Comparison of ENCODE assay signal across 8 mouse cellular contexts in the genomic region with DNA sequence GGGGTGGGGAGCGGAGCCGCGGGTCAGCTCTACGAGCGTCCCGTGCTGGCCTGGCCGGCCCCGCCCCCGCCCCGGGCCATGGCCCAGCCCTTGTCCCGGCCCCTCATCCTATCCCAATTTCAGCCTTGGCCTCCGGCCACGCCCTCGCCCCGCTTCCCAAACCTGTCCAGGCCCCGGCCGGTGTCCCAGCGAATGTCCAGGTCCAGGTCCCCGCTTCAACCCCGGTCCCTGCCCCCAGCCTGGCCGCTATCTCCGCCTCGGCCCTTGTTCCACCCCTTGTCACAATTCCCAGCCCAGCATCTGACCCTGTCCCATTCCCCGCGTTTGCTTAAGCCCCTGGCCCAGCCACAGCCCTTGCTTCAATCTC. TPM values are rescaled to one million over a fixed set of nuclear protein-coding genes. Genes with fewer than 3 reads are reported as not detected.
DNase-seq lines count a peak whose midpoint lies in the region; ATAC-seq and TF ChIP-seq lines count a peak whose summit lies in the region.

No protein-coding gene starts in this region.

- ATAC-seq in forebrain, postnatal 0 days, result peak; percentile 44
- ATAC-seq in hindbrain, postnatal 0 days, result no peak
- peak; percentile 81 for ATAC-seq in lung, embryonic 15.5 days (ENCODE audit: borderline replicate concordance, extremely low read depth, low FRiP score, low TSS enrichment)
- peak; percentile 42 for ATAC-seq in neural tube, embryonic 15.5 days (ENCODE audit: low FRiP score)

- intact Hi-C loops in left cerebral cortex, postnatal 4 days (cut with DNase I), result no loop called here
- intact Hi-C loops in left cerebral cortex, postnatal 36 days (cut with DNase I), result no loop called here

- H3K4me3 ChIP-seq in forebrain, postnatal 0 days (ENCODE audit: low read depth, low read length), result peak overlapping the region; percentile 77
- H3K4me3 ChIP-seq in hindbrain, postnatal 0 days (ENCODE audit: low read length), result peak overlapping the region; percentile 89
- H3K4me3 ChIP-seq in lung, embryonic 15.5 days, result peak overlapping the region; percentile 86
- peak overlapping the region; percentile 87 for H3K4me3 ChIP-seq in neural tube, embryonic 15.5 days (replicated peaks)

- peak overlapping the region; percentile 94 for H3K9ac ChIP-seq in forebrain, postnatal 0 days
- H3K9ac ChIP-seq in hindbrain, postnatal 0 days (replicated peaks; ENCODE audit: low read length), result peak overlapping the region; percentile 96
- peak overlapping the region; percentile 83 for H3K9ac ChIP-seq in lung, embryonic 15.5 days
- peak overlapping the region; percentile 84 for H3K9ac ChIP-seq in neural tube, embryonic 15.5 days (replicated peaks)

- H3K27ac ChIP-seq in forebrain, postnatal 0 days (ENCODE audit: low read depth, low read length), result peak overlapping the region; percentile 41
- H3K27ac ChIP-seq in hindbrain, postnatal 0 days, result peak overlapping the region; percentile 75
- peak overlapping the region; percentile 45 for H3K27ac ChIP-seq in lung, embryonic 15.5 days
- H3K27ac ChIP-seq in neural tube, embryonic 15.5 days (replicated peaks), result peak overlapping the region; percentile 72

- H3K36me3 ChIP-seq in forebrain, postnatal 0 days (ENCODE audit: insufficient read depth), result peaks cover 4% of the 10 kb centered on the region; the same call in 1 of the 2 replicates
- peaks cover 4% of the 10 kb centered on the region; the same call in 1 of the 2 replicates for H3K36me3 ChIP-seq in hindbrain, postnatal 0 days (ENCODE audit: insufficient read depth, low read length)
- H3K36me3 ChIP-seq in lung, embryonic 15.5 days, result 0 out of 2 replicates have a peak, but pooled peaks cover 3% of the 10 kb centered on the region
- H3K36me3 ChIP-seq in neural tube, embryonic 15.5 days, result peaks cover 6% of the 10 kb centered on the region; the same call in 1 of the 2 replicates

- no peaks in the 10 kb centered on the region for H3K27me3 ChIP-seq in forebrain, postnatal 0 days (ENCODE audit: insufficient read depth, low read length)
- H3K27me3 ChIP-seq in hindbrain, postnatal 0 days (ENCODE audit: insufficient read depth, low read length), result peaks cover 6% of the 10 kb centered on the region; the same call in 1 of the 2 replicates
- H3K27me3 ChIP-seq in lung, embryonic 15.5 days, result peaks cover 24% of the 10 kb centered on the region; the same call in 1 of the 2 replicates
- peaks cover 11% of the 10 kb centered on the region for H3K27me3 ChIP-seq in neural tube, embryonic 15.5 days (replicated peaks)

- peak overlapping the region; percentile 96 for H3K4me2 ChIP-seq in forebrain, postnatal 0 days (ENCODE audit: low read depth)
- peak overlapping the region; percentile 93 for H3K4me2 ChIP-seq in hindbrain, postnatal 0 days (ENCODE audit: low read depth, low read length)
- H3K4me2 ChIP-seq in lung, embryonic 15.5 days, result peak overlapping the region; percentile 87
- H3K4me2 ChIP-seq in neural tube, embryonic 15.5 days, result peak overlapping the region; percentile 92

- DNase-seq in left cerebral cortex, postnatal 4 days, result peak; percentile 63
- no peak for DNase-seq in left cerebral cortex, postnatal 36 days (ENCODE audit: low spot score in 2 of 2)
- DNase-seq in cerebellum, adult 8-10 months, result peak; percentile 74
- DNase-seq in forebrain, postnatal 0 days, result no peak
- DNase-seq in hindbrain, postnatal 0 days (ENCODE audit: low spot score), result no peak
- no peak for DNase-seq in thymus, postnatal 10 days (ENCODE audit: low spot score in 2 of 2)

- WGBS in forebrain, postnatal 0 days, result under 1% methylated on average over 21 of the region's 25 CpGs
- WGBS in hindbrain, postnatal 0 days, result under 1% methylated on average over 14 of the region's 25 CpGs
- WGBS in lung, embryonic 15.5 days, result 2% methylated on average over 15 of the region's 25 CpGs
- under 1% methylated on average over 24 of the region's 25 CpGs for WGBS in neural tube, embryonic 15.5 days

- TF ChIP-seq CTCF in forebrain, postnatal 0 days (IDR thresholded peaks at IDR 0.05; ENCODE audit: low read depth), result no peak
- TF ChIP-seq CTCF in hindbrain, postnatal 0 days (IDR thresholded peaks at IDR 0.05; ENCODE audit: low read depth), result no peak

- peaks cover 35% of the 10 kb centered on the region for H3K4me1 ChIP-seq in forebrain, postnatal 0 days (ENCODE audit: insufficient read depth)
- H3K4me1 ChIP-seq in hindbrain, postnatal 0 days (ENCODE audit: insufficient read depth, low read length), result peaks cover 18% of the 10 kb centered on the region
- peaks cover 21% of the 10 kb centered on the region for H3K4me1 ChIP-seq in lung, embryonic 15.5 days
- H3K4me1 ChIP-seq in neural tube, embryonic 15.5 days, result peaks cover 47% of the 10 kb centered on the region

- no peaks in the 10 kb centered on the region for H3K9me3 ChIP-seq in forebrain, postnatal 0 days (ENCODE audit: low read length)
- no peaks in the 10 kb centered on the region for H3K9me3 ChIP-seq in hindbrain, postnatal 0 days (ENCODE audit: low read length)
- H3K9me3 ChIP-seq in lung, embryonic 15.5 days, result no peaks in the 10 kb centered on the region
- H3K9me3 ChIP-seq in neural tube, embryonic 15.5 days (replicated peaks), result no peaks in the 10 kb centered on the region

RNA-seq across cellular contexts. Expression of a gene that starts 0.5 kb away (rescaled TPM):
- under 1 TPM; 0.88 to 0.93 TPM for total RNA-seq in left cerebral cortex, postnatal 4 days (2021)
- 1 to 10 TPM; 2.1 to 2.3 TPM for total RNA-seq in left cerebral cortex, postnatal 36 days (2021)
- total RNA-seq in forebrain, postnatal 0 days (2014; rRNA removed), result 0.08 TPM in 1 of 2 replicates, not detected in the other
- 1.6 TPM in 2 replicates for polyA plus RNA-seq in forebrain, postnatal 0 days (2015; fragmentation: Nextera tagmentation; extraction: Ambion mirVana)
- total RNA-seq in hindbrain, postnatal 0 days (2014; rRNA removed), result not detected in 2 replicates
- 1.4 and 1.6 TPM in 2 replicates for polyA plus RNA-seq in hindbrain, postnatal 0 days (2015; fragmentation: Nextera tagmentation; extraction: Ambion mirVana)
- polyA plus RNA-seq in lung, embryonic 15.5 days (2015; fragmentation: Nextera tagmentation; extraction: Ambion mirVana), result 2.1 and 2.3 TPM in 2 replicates
- polyA plus RNA-seq in neural tube, embryonic 15.5 days (2015; fragmentation: Nextera tagmentation; extraction: Ambion mirVana), result 1.5 and 1.6 TPM in 2 replicates

RNA-seq across cellular contexts. Expression of a gene that starts 0.6 kb away (rescaled TPM):
- 10 to 100 TPM; 50.1 to 52.5 TPM for total RNA-seq in left cerebral cortex, postnatal 4 days (2021)
- total RNA-seq in left cerebral cortex, postnatal 36 days (2021), result 10 to 100 TPM; 65.1 to 67.9 TPM
- total RNA-seq in forebrain, postnatal 0 days (2014; rRNA removed), result 21.3 and 27.4 TPM in 2 replicates
- polyA plus RNA-seq in forebrain, postnatal 0 days (2015; fragmentation: Nextera tagmentation; extraction: Ambion mirVana), result 8.2 and 14.1 TPM in 2 replicates
- 25.3 and 31.6 TPM in 2 replicates for total RNA-seq in hindbrain, postnatal 0 days (2014; rRNA removed)
- polyA plus RNA-seq in hindbrain, postnatal 0 days (2015; fragmentation: Nextera tagmentation; extraction: Ambion mirVana), result 10.3 and 11.4 TPM in 2 replicates
- 4.2 and 4.9 TPM in 2 replicates for polyA plus RNA-seq in lung, embryonic 15.5 days (2015; fragmentation: Nextera tagmentation; extraction: Ambion mirVana)
- polyA plus RNA-seq in neural tube, embryonic 15.5 days (2015; fragmentation: Nextera tagmentation; extraction: Ambion mirVana), result 9.1 and 12.4 TPM in 2 replicates

RNA-seq across cellular contexts. Expression of a gene that starts 13.1 kb away (rescaled TPM):
- total RNA-seq in left cerebral cortex, postnatal 4 days (2021), result 10 to 100 TPM; 21.1 to 23.9 TPM
- 10 to 100 TPM; 31.4 to 39.5 TPM for total RNA-seq in left cerebral cortex, postnatal 36 days (2021)
- 53.6 and 61.9 TPM in 2 replicates for total RNA-seq in forebrain, postnatal 0 days (2014; rRNA removed)
- 80.0 and 101 TPM in 2 replicates for polyA plus RNA-seq in forebrain, postnatal 0 days (2015; fragmentation: Nextera tagmentation; extraction: Ambion mirVana)
- 86.8 and 131 TPM in 2 replicates for total RNA-seq in hindbrain, postnatal 0 days (2014; rRNA removed)
- polyA plus RNA-seq in hindbrain, postnatal 0 days (2015; fragmentation: Nextera tagmentation; extraction: Ambion mirVana), result 98.7 and 107 TPM in 2 replicates
- polyA plus RNA-seq in lung, embryonic 15.5 days (2015; fragmentation: Nextera tagmentation; extraction: Ambion mirVana), result 110 and 114 TPM in 2 replicates
- 77.5 and 78.9 TPM in 2 replicates for polyA plus RNA-seq in neural tube, embryonic 15.5 days (2015; fragmentation: Nextera tagmentation; extraction: Ambion mirVana)

RNA-seq across cellular contexts. Expression of a gene that starts 16.0 kb away (rescaled TPM):
- 1 to 10 TPM; 2.0 to 2.4 TPM for total RNA-seq in left cerebral cortex, postnatal 4 days (2021)
- total RNA-seq in left cerebral cortex, postnatal 36 days (2021), result 1 to 10 TPM in 1 of 2 experiments, under 1 TPM in 1; 0.91 to 1.1 TPM
- total RNA-seq in forebrain, postnatal 0 days (2014; rRNA removed), result 5.8 and 6.1 TPM in 2 replicates
- polyA plus RNA-seq in forebrain, postnatal 0 days (2015; fragmentation: Nextera tagmentation; extraction: Ambion mirVana), result 6.0 and 9.1 TPM in 2 replicates
- 6.8 and 17.0 TPM in 2 replicates for total RNA-seq in hindbrain, postnatal 0 days (2014; rRNA removed)
- 7.8 and 8.2 TPM in 2 replicates for polyA plus RNA-seq in hindbrain, postnatal 0 days (2015; fragmentation: Nextera tagmentation; extraction: Ambion mirVana)
- polyA plus RNA-seq in lung, embryonic 15.5 days (2015; fragmentation: Nextera tagmentation; extraction: Ambion mirVana), result 3.9 TPM in 2 replicates
- polyA plus RNA-seq in neural tube, embryonic 15.5 days (2015; fragmentation: Nextera tagmentation; extraction: Ambion mirVana), result 4.1 and 4.3 TPM in 2 replicates

RNA-seq across cellular contexts. Expression of a gene that starts 31.2 kb away (rescaled TPM):
- not detected for total RNA-seq in left cerebral cortex, postnatal 4 days (2021)
- total RNA-seq in left cerebral cortex, postnatal 36 days (2021), result not detected
- total RNA-seq in forebrain, postnatal 0 days (2014; rRNA removed), result not detected in 2 replicates
- polyA plus RNA-seq in forebrain, postnatal 0 days (2015; fragmentation: Nextera tagmentation; extraction: Ambion mirVana), result not detected in 2 replicates
- 0.36 TPM in 1 of 2 replicates, not detected in the other for total RNA-seq in hindbrain, postnatal 0 days (2014; rRNA removed)
- not detected in 2 replicates for polyA plus RNA-seq in hindbrain, postnatal 0 days (2015; fragmentation: Nextera tagmentation; extraction: Ambion mirVana)
- not detected in 2 replicates for polyA plus RNA-seq in lung, embryonic 15.5 days (2015; fragmentation: Nextera tagmentation; extraction: Ambion mirVana)
- 0.08 TPM in 1 of 2 replicates, not detected in the other for polyA plus RNA-seq in neural tube, embryonic 15.5 days (2015; fragmentation: Nextera tagmentation; extraction: Ambion mirVana)

Comparison
In these comparisons a context has a peak if more than half of its experiments do, and no peak if none do; other contexts are left out.
1. DNase-seq: peak in left cerebral cortex, postnatal 4 days (single experiment) and cerebellum, adult 8-10 months (single experiment); none in left cerebral cortex, postnatal 36 days (0 of 2), forebrain, postnatal 0 days (single experiment), hindbrain, postnatal 0 days (single experiment) and thymus, postnatal 10 days (0 of 2).
2. Peak in every context shown above with its lines, with median percentiles within 50 percentile points of each other: H3K27ac ChIP-seq, H3K4me2 ChIP-seq, H3K4me3 ChIP-seq and H3K9ac ChIP-seq.